Mouse (Mus musculus) retina, adult 2 months (tissue): ENCODE measurements around the gene Olfr481.

ENCODE experiments used
- DNase-seq: peaks from one replicate; pipeline ENCODE4 v3.0.0-alpha.2; 2012; ENCODE audit warnings: low read depth, low spot score

The Olfr481 gene

GRCm38 (mm10) chr7:108079555-108079954 is at the start of gene Olfr481:
Olfr481 (plus strand) TSS chr7:108079855.
- DNase-seq, result no peak

GRCm38 (mm10) chr7:108033889-108034288 is 45.8 kb upstream of the Olfr481 start, which contains the start of gene Olfr478:
Olfr478 (minus strand) TSS chr7:108033989.
- DNase-seq, result no peak

GRCm38 (mm10) chr7:108050393-108050792 is 29.3 kb upstream of the Olfr481 start, which contains the start of gene Olfr479:
Olfr479 (plus strand) TSS chr7:108050693.
- no peak for DNase-seq

GRCm38 (mm10) chr7:108067246-108067645 is 12.4 kb upstream of the Olfr481 start, which contains the start of gene Olfr480:
Olfr480 (minus strand) TSS chr7:108067346.
- DNase-seq, result no peak

GRCm38 (mm10) chr7:108097486-108097885 is 17.8 kb downstream of the Olfr481 start, which contains the start of gene Olfr482:
Olfr482 (minus strand) TSS chr7:108097586.
- DNase-seq, result no peak

GRCm38 (mm10) chr7:108100549-108100948 is 20.9 kb downstream of the Olfr481 start, which contains the start of gene Olfr483:
Olfr483 (plus strand) TSS chr7:108100849.
- DNase-seq, result no peak

- no peak for DNase-seq
Measured at GRCm38 (mm10) chr7:108120681-108121080, 41.0 kb downstream of the Olfr481 start.

- DNase-seq, result no peak
Measured at GRCm38 (mm10) chr7:108121416-108121815, 41.8 kb downstream of the Olfr481 start.

GRCm38 (mm10) chr7:108127349-108127748 is 47.7 kb downstream of the Olfr481 start, which contains the start of gene Olfr484:
Olfr484 (minus strand) TSS chr7:108127449.
- no peak for DNase-seq
